Mouse (Mus musculus): ENCODE data around the gene Palb2. TPM values are rescaled to one million over a fixed set of nuclear protein-coding genes. Genes with fewer than 3 reads are reported as not detected.

Gene Palb2
- polyA plus RNA-seq (2012): 2.2 and 2.7 TPM in 2 replicates

GRCm38 (mm10) chr7:122132497-122133337 lies at the start of gene Palb2, which contains the start of gene Dctn5:
Gene Palb2 (minus strand): TSS chr7:122132985.
Gene Dctn5 (plus strand): TSS chr7:122133041.

GRCm38 (mm10) chr7:122158915-122159902 lies 26.4 kb upstream of the Palb2 start, which contains the start of gene Plk1:
Gene Plk1 (plus strand): TSS chr7:122159439.

GRCm38 (mm10) chr7:122101747-122102244 lies 31.0 kb downstream of the Palb2 start, which contains the start of gene Ndufab1:
Gene Ndufab1 (minus strand): TSS chr7:122101886.

GRCm38 (mm10) chr7:122066945-122067516 lies 65.8 kb downstream of the Palb2 start, which contains the start of the genes Ubfd1 and Ears2:
Gene Ubfd1 (plus strand): TSS chr7:122067175.
Gene Ears2 (minus strand): TSS chr7:122067263.

Other genes starting within 250 kb of the Palb2 start
- gene Cog7, start 151.3 kb downstream of the Palb2 start, polyA plus RNA-seq (2012): 7.0 and 7.8 TPM in 2 replicates
- gene Gga2, start 111.8 kb downstream of the Palb2 start, polyA plus RNA-seq (2012): 53.6 and 60.6 TPM in 2 replicates
- gene Ubfd1, start 65.8 kb downstream of the Palb2 start, polyA plus RNA-seq (2012): 17.6 and 25.3 TPM in 2 replicates
- gene Ears2, start 65.7 kb downstream of the Palb2 start, polyA plus RNA-seq (2012): 10.0 and 11.0 TPM in 2 replicates
- gene Ndufab1, start 31.1 kb downstream of the Palb2 start, polyA plus RNA-seq (2012): 656 and 702 TPM in 2 replicates
- gene Dctn5, start 56 bp upstream of the Palb2 start, polyA plus RNA-seq (2012): 4.9 and 6.9 TPM in 2 replicates
- gene Plk1, start 26.5 kb upstream of the Palb2 start, polyA plus RNA-seq (2012): 46.1 and 77.7 TPM in 2 replicates
- 0.10 TPM in 1 of 2 replicates, not detected in the other for gene Ern2, start 53.2 kb upstream of the Palb2 start, polyA plus RNA-seq (2012)
- not detected in 2 replicates for gene Chp2, start 86.5 kb upstream of the Palb2 start, polyA plus RNA-seq (2012)
- 3.2 and 3.7 TPM in 2 replicates for gene Prkcb, start 155.8 kb upstream of the Palb2 start, polyA plus RNA-seq (2012)

All from megakaryocyte-erythroid progenitor cell, adult 5 weeks (primary cell).